Mouse (Mus musculus) brain, embryonic 14.5 days (tissue): ENCODE data around the gene Yjefn3.

Experiments
- CTCF ChIP-seq: fragments of 200-500 bp; IDR thresholded peaks from 2 replicates; pipeline ENCODE4 v1.5.1; 2012; ENCODE audit warnings: inconsistent platforms, mild to moderate bottlenecking, moderate library complexity, borderline replicate concordance; ENCODE audit not compliant: insufficient read depth, insufficient read length; ENCODE audit errors: extremely low read depth
- POLR2A ChIP-seq: fragments of 200-500 bp; IDR thresholded peaks from 2 replicates; pipeline ENCODE4 v1.6.1; 2012; ENCODE audit warnings: mild to moderate bottlenecking, inconsistent platforms, borderline replicate concordance; ENCODE audit not compliant: poor library complexity, insufficient read depth, insufficient read length, severe bottlenecking; ENCODE audit errors: extremely low read depth

- TF ChIP-seq POLR2A: no peak
- no peak for TF ChIP-seq CTCF
Observed at GRCm38 (mm10) chr8:69934582-69934981, 32.1 kb upstream of the Yjefn3 start.
